32 mouse cellular contexts compared by ENCODE assay signal in the genomic region with DNA sequence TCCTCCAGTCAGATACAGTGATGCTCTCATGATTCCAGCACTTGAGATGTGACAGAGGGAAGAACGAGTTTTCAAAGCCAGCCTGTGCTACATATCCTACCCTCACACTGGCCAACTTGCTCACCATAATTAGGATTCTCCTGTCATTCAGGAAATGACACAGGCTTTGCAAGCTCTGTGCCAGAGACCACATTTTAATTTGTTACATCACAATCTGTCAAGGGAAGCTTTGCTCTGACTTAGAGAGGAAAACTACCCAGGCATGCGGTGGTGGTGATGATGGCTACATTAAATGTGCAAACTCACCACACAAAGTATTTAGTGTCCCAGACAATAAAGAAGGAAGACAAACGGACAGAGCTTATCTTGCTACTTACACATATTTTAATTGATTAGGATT. TPM values are rescaled to one million over a fixed set of nuclear protein-coding genes. Genes with fewer than 3 reads are reported as not detected.
DNase-seq lines count a peak whose midpoint lies in the region; ATAC-seq and TF ChIP-seq lines count a peak whose summit lies in the region.
"Had no signal": no experiment of that assay in that cellular context is flagged by ENCODE, and none has a peak within 500 bp of the region (broad histone marks: within the 10 kb centered on the region; RNA-seq: fewer than 3 reads in every experiment).

No protein-coding gene starts in this region.

- H3K36me3 ChIP-seq in megakaryocyte, embryonic 14.5 days (replicated peaks; ENCODE audit: low read length) = peaks cover 93% of the 10 kb centered on the region
- no peaks in the 10 kb centered on the region for H3K36me3 ChIP-seq in heart, adult 2 months (ENCODE audit: control insufficient read depth, insufficient read depth, low read length)
- H3K36me3 ChIP-seq: heart, embryonic 15.5 days had no signal

- TF ChIP-seq EP300 in heart, adult 2 months (IDR thresholded peaks at IDR 0.05; ENCODE audit: insufficient read depth, low read depth, low read length) = no peak

- H3K4me1 ChIP-seq in megakaryocyte, embryonic 14.5 days = peaks cover 63% of the 10 kb centered on the region
- peaks cover 22% of the 10 kb centered on the region for H3K4me1 ChIP-seq in bone marrow macrophage, adult 2 months (ENCODE audit: control insufficient read depth, insufficient read depth, low read length)
- no peaks in the 10 kb centered on the region for H3K4me1 ChIP-seq in heart, adult 2 months (ENCODE audit: control insufficient read depth, insufficient read depth, low read length)
- H3K4me1 ChIP-seq: forebrain, embryonic 10.5 days; heart, embryonic 12.5 days; heart, embryonic 15.5 days; hindbrain, embryonic 12.5 days; hindbrain, embryonic 15.5 days had no signal

- H3K4me3 ChIP-seq in megakaryocyte, embryonic 14.5 days (replicated peaks) = peak overlapping the region; percentile 8
- H3K4me3 ChIP-seq in bone marrow macrophage, adult 2 months (ENCODE audit: insufficient read depth, low read length) = no peak overlapping the region
- no peak overlapping the region for H3K4me3 ChIP-seq in heart, adult 2 months
- H3K4me3 ChIP-seq: forebrain, embryonic 10.5 days; heart, embryonic 12.5 days; heart, embryonic 15.5 days; hindbrain, embryonic 12.5 days; hindbrain, embryonic 15.5 days had no signal

- intact Hi-C loops in heart, adult 2 months (cut with DNase I) = loop anchor here (2.0 kb wide), 1 partner anchor 23 kb away; no protein-coding TSS in a partner anchor
- intact Hi-C loops in heart, postnatal 10 days (cut with DNase I) = loop anchor here (5.0 kb wide), 1 partner anchor 161 kb away; the partner anchor contains the start of gene Cep70

- ATAC-seq in megakaryocyte, adult 5-6 weeks (ENCODE audit: poor library complexity, severe bottlenecking) = no peak
- ATAC-seq in hematopoietic stem cell, adult 5-6 weeks (replicated peaks in 1 of 2; ENCODE audit: insufficient read depth in 1 of 2, low FRiP score in 2 of 2, low TSS enrichment in 1 of 2, low read depth in 1 of 2, poor library complexity in 2 of 2, severe bottlenecking in 2 of 2) = peak; percentile 84 to 91
- ATAC-seq in megakaryocyte-erythroid progenitor cell, adult 5-6 weeks (replicated peaks; ENCODE audit: low FRiP score, low TSS enrichment, poor library complexity, severe bottlenecking) = peak; percentile 51
- ATAC-seq: CD4-positive, CD25-positive, alpha-beta regulatory T cell, adult 4 months; forebrain, embryonic 14.5 days; intestine, postnatal 0 days had no signal

- no peak overlapping the region for H3K9ac ChIP-seq in heart, adult 2 months (ENCODE audit: low read depth, low read length)
- H3K9ac ChIP-seq: heart, embryonic 12.5 days; heart, embryonic 15.5 days; hindbrain, embryonic 12.5 days; hindbrain, embryonic 15.5 days had no signal

- DNase-seq in heart, adult 2 months = no peak
- DNase-seq in left cerebral cortex, adult 9 months (ENCODE audit: low spot score in 2 of 2) = no peak
- no peak for DNase-seq in heart, postnatal 10 days
- DNase-seq: adrenal gland, postnatal 10 days; adrenal gland, postnatal 36 days; cerebellum, adult 11 months; cerebellum, adult 2 months; cerebellum, postnatal 10 days; cerebellum, postnatal 36 days; gastrocnemius, postnatal 25 days; heart, adult 11 months; heart, postnatal 14 days; heart, postnatal 4 days had no signal

- H3K27me3 ChIP-seq in megakaryocyte, embryonic 14.5 days (replicated peaks) = no peaks in the 10 kb centered on the region
- H3K27me3 ChIP-seq in heart, adult 2 months (ENCODE audit: control insufficient read depth, insufficient read depth, low read length) = no peaks in the 10 kb centered on the region
- H3K27me3 ChIP-seq: heart, embryonic 12.5 days; heart, embryonic 15.5 days; hindbrain, embryonic 12.5 days; hindbrain, embryonic 15.5 days had no signal

- TF ChIP-seq POLR2A in bone marrow macrophage, adult 2 months (IDR thresholded peaks at IDR 0.05; ENCODE audit: borderline replicate concordance, low read depth, low read length) = no peak
- TF ChIP-seq POLR2A in heart, adult 2 months (IDR thresholded peaks at IDR 0.05; ENCODE audit: insufficient read depth, low read depth, low read length) = no peak

- no peaks in the 10 kb centered on the region for H3K79me2 ChIP-seq in heart, adult 2 months (replicated peaks; ENCODE audit: control insufficient read depth, insufficient read depth, low read length)

- no peaks in the 10 kb centered on the region for H3K9me3 ChIP-seq in megakaryocyte, embryonic 14.5 days
- H3K9me3 ChIP-seq: forebrain, embryonic 10.5 days; heart, embryonic 12.5 days; heart, embryonic 15.5 days; hindbrain, embryonic 12.5 days; hindbrain, embryonic 15.5 days had no signal

- H3K27ac ChIP-seq in bone marrow macrophage, adult 2 months (ENCODE audit: insufficient read depth, low read depth, low read length) = peak overlapping the region; percentile 24; the same call in 1 of the 2 replicates
- no peak overlapping the region for H3K27ac ChIP-seq in heart, adult 2 months
- H3K27ac ChIP-seq: forebrain, embryonic 10.5 days; heart, embryonic 15.5 days; hindbrain, embryonic 12.5 days; hindbrain, embryonic 15.5 days had no signal

- 60% methylated on average over 3 of the region's 3 CpGs for WGBS in heart, adult 2 months

- no peak for TF ChIP-seq CTCF in bone marrow macrophage, adult 2 months (IDR thresholded peaks at IDR 0.05; ENCODE audit: low read depth, low read length)
- no peak for TF ChIP-seq CTCF in heart, adult 2 months (IDR thresholded peaks at IDR 0.05)

RNA-seq across cellular contexts. Expression of gene Gm1123, which starts 45.8 kb away (rescaled TPM):
- polyA plus RNA-seq in megakaryocyte, embryonic 14.5 days (2012; ENCODE audit: insufficient read depth, low replicate concordance) = not detected in 2 replicates
- total RNA-seq in megakaryocyte, adult 5-6 weeks (2015) = 0.29 TPM in 1 of 2 replicates, not detected in the other
- 0.81 TPM in 1 of 2 replicates, not detected in the other for total RNA-seq in megakaryocyte, adult 5-6 weeks (2017)
- polyA plus RNA-seq in bone marrow macrophage, adult 2 months (2012; ENCODE audit: insufficient read depth, insufficient read length, missing spikeins) = 0.36 TPM in 1 of 2 replicates, not detected in the other
- not detected in 2 replicates for total RNA-seq in hematopoietic stem cell, adult 5-6 weeks (2017)
- total RNA-seq in megakaryocyte-erythroid progenitor cell, adult 5-6 weeks (2014; fragmentation: Nextera tagmentation) = not detected in 2 replicates
- not detected in 2 replicates for total RNA-seq in megakaryocyte-erythroid progenitor cell, adult 5-6 weeks (2017)
- total RNA-seq in heart, adult 2 months (2021) = not detected
- polyA plus RNA-seq in heart, adult 2 months (2012; rRNA removed) = 0.12 TPM in 1 of 2 replicates, not detected in the other
- total RNA-seq in heart, postnatal 10 days (2021) = not detected
- total RNA-seq: adrenal gland, adult 18-20 months; adrenal gland, postnatal 10 days; adrenal gland, postnatal 36 days; gastrocnemius, adult 8-10 months; gastrocnemius, postnatal 25 days; heart, postnatal 14 days; heart, postnatal 4 days; MEL had no signal
- polyA plus RNA-seq: C2C12; embryonic facial prominence, embryonic 11.5 days; embryonic facial prominence, embryonic 14.5 days; forebrain, embryonic 10.5 days; forebrain, embryonic 14.5 days; hindbrain, embryonic 12.5 days had no signal

RNA-seq across cellular contexts. Expression of gene Pik3cb, which starts 59.1 kb away (rescaled TPM):
- polyA plus RNA-seq in megakaryocyte, embryonic 14.5 days (2012; ENCODE audit: insufficient read depth, low replicate concordance) = 0.82 and 1.8 TPM in 2 replicates
- total RNA-seq in megakaryocyte, adult 5-6 weeks (2015) = 18.9 and 19.9 TPM in 2 replicates
- 8.2 and 10.0 TPM in 2 replicates for total RNA-seq in megakaryocyte, adult 5-6 weeks (2017)
- 13.4 and 15.6 TPM in 2 replicates for polyA plus RNA-seq in bone marrow macrophage, adult 2 months (2012; ENCODE audit: insufficient read depth, insufficient read length, missing spikeins)
- 4.2 and 5.3 TPM in 2 replicates for total RNA-seq in hematopoietic stem cell, adult 5-6 weeks (2017)
- 9.5 and 14.1 TPM in 2 replicates for total RNA-seq in megakaryocyte-erythroid progenitor cell, adult 5-6 weeks (2014; fragmentation: Nextera tagmentation)
- total RNA-seq in megakaryocyte-erythroid progenitor cell, adult 5-6 weeks (2017) = 2.9 and 5.5 TPM in 2 replicates
- 10 to 100 TPM in 1 of 2 experiments, 1 to 10 TPM in 1; 10.0 to 10.8 TPM for total RNA-seq in heart, adult 2 months (2021)
- 2.6 and 6.3 TPM in 2 replicates for polyA plus RNA-seq in heart, adult 2 months (2012; rRNA removed)
- total RNA-seq in heart, postnatal 10 days (2021) = 10 to 100 TPM; 11.3 to 12.1 TPM
